Mouse (Mus musculus): ENCODE results near the gene Miga1.
A peak's percentile ranks its signal among the peaks of the same experiment; 100 is the strongest.

The Miga1 gene

DNA sequence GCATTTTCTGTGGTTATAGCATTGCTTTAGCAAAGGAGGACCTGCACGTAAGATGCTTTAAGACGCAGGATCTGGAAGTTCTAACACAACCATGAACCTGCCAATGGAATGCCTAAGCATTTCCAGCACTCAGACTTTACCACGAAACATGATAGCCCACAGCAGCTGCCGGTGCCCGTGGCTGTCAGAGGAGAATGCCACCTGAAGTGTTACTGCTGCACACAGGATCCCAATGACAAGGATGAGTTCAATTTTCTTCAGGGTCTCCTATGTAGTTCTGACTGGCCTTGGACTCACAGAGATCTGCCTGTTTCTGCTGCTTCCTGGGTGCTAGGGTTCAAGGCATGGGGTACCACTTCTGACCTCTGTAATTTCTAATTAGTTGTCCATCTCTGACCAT lies 55.4 kb downstream of the Miga1 start:
- DNase-seq: no peak

DNA sequence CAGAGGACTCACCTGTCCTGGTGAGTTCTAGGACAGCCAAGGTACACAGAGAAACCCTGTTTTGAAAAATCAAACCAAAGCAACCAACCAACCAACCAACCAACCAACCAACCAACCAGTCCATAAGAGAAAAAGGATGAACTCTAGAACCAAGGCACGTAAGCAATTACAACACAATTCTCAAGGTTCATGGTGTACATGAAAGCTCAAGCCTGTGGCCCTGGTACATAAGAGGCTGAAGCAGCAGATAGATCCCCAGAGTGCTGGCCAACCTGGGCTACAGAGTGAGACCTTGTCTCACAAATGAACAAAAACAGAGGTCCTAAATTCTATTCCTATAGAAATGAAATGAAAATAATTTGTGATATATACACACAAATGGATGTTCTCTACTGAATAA lies 55.9 kb downstream of the Miga1 start:
- DNase-seq: no peak

DNA sequence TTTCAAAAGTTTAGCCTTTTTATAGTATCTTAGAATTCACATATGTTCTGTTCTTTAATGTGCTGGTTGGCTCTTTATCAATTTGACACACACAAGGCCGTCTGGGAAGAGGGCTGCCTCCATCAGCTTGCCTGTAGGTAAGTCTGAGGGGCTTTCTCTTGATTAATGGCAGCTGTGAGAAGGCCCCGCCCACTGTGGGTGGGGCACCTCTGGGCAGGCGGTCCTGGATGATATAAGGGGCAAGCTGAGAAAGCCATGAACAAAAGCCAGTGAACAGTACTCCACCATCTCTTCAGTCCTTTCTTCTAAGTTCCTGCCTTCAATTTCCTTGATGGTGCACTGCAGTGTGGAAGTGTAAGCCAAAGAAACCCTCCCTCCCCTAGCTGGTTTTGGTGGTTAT lies 58.1 kb downstream of the Miga1 start:
- DNase-seq: no peak

DNA sequence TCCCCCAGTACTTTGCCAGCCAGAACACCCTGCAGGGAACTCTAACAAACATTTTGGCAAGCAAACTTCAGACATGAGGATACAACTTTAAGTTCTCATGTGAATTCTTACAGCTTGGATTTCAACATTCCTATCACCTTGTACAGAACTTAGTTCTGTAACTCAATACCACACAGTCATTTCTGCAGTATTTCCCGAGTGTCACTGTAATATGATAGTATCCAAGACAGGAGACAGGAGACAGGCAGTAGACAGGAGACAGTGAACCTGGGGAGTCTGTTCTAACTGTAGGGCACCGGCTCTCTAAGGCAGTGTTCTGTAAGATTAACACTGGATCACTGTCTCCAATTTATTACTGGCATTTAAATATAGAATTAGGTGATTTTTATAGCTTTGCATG lies 61.8 kb downstream of the Miga1 start:
- DNase-seq: no peak

- DNase-seq: no peak
Measured at GRCm38 (mm10) chr3:152277912-152278311, 62.3 kb downstream of the Miga1 start.

- DNase-seq: no peak
Measured at GRCm38 (mm10) chr3:152276935-152277334, 63.3 kb downstream of the Miga1 start.

DNA sequence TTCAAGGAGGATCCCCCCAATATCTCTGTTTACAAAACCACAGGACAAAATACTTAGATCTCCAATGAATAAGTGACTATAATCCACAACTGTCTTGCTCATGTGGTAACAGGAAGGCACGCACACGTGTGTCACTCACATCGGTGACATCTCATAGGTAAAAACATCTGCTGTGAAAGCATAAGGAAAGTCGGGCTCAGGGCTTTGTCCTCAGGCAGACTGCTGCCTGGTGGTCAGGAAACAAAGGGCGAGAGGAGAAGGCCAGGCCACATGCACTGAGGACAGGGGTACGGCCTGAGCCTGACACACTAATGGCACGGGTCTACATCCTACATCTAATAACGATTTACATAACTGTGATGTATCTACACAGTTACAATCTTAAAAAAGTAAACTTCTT lies 65.2 kb downstream of the Miga1 start:
- no peak for DNase-seq

DNA sequence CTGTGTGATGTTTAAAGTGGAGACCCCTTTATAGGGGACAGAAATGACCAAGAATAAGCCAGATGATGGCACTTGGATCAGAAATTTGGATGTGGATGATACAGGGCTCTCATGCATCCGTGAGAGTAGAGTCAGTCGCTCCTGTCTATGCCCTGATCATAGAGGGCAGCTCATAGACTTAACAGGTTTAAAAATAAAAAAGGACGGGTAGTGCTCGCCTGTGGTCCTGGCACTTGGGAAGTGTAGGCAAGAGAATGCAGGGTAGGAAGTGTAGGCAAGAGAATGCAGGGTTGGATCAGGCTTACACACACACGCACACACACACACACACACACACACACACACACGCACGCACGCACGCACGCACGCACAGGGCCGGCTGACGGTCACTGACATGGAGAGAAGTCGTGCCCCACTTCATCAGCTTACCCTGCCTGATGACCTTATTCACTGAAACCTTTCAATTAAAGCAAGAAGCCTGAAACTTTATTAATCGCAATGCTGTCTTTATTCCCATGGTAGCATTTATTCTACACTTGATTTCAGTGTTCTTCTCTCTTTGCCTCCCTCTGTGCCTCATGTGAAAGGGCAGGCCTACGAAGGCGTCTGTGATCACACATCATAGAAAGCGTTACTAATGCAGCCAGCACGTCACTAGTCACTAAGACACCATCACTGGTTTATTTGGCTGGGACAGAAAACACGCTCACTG lies 67.1 kb downstream of the Miga1 start:
- DNase-seq: no peak

- no peak for DNase-seq
Measured at GRCm38 (mm10) chr3:152271876-152272275, 68.3 kb downstream of the Miga1 start.

DNA sequence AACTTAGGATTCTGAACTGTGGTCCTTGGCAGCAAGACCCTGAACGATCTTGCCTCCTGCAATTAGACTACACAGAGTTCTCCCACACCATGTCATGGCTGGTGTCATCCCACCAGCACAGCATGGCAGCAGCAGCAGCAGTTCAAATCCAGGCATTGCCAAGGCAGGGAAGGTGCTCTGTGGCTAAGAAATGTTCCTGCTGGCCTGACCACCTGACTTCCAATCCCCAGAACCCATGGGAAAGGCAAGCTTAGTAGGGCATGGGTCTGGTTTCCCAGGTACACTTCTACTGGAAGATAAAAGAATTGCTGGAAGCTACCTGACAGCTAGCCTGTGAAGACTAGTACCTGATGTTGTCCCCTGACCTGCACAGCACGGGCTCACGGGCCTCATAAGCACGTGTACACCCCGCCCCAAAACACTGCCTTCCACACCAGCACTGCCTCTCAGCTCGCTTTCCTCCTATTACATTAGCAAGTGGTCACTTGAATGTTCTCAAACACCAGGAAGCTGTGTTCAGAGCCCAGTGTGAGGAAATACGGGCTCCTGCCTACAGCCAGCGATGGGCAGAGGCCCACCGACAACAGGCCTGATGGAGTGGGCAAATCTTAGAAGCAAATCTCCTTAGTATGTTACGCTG lies 69.0 kb downstream of the Miga1 start:
- peak; percentile 54 to 65 for DNase-seq

DNA sequence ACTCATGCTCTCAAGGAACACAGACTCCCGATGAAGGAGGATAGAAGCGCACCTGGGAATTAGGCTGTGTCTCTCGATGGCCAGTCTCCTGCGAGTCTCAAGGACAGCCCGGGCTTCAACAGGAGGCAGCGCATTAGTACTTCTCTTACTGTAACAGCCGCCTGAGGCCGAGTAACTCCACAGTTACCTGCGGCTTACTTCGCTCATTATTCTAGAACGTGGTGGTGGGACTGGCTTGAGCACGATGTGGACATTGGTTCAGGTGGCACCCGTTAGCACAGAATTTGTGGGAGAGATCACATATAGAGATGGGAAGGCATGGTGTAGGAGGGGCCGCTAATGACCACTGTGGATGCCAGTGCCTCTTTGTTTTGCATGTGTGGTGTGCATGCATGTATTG lies 72.1 kb downstream of the Miga1 start:
- no peak for DNase-seq

GRCm38 (mm10) chr3:152266036-152266421 lies 74.2 kb downstream of the Miga1 start, which contains the start of gene Nexn:
Gene Nexn, minus strand, starts transcription at chr3:152266350.
- no peak for DNase-seq

GRCm38 (mm10) chr3:152265351-152266035 lies 74.7 kb downstream of the Miga1 start:
- peak; percentile 71 to 78 for DNase-seq

DNA sequence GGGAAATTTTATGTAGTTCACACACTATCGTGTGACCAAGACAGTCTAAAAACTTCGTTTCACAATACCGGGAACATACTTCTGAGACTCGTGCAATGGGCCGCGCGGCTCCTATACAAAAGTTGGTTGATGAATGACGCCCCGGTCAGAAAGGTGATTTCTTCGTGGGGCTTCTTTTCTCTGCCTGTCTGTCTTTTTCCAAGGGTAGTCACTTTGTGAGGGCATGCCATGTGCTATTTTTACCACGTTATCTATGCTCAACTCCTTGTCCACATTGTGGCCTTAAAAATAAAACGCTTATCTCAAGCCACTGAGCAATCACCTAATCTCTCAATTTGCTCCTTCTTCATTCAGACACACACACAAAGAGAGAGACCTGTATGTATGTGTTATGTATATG lies 75.4 kb downstream of the Miga1 start:
- no peak for DNase-seq

DNA sequence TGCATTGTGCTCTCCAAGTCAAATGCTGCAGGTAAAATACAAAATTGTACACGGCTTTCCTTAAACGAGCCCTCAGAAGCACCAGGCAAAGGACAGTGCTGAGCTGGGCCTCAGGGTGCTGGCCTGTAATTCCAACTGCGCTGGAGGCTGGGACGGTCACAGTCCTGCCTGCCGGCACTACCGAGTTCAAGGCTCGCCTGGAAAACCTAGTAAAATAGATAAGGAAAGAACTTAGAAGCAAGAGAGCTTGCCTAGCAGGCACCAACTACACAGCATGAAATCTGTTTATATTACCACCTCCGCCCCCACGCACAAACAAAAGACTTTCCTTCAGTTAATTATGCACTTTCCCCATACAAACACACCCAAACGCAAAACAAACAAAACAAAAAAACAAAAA lies 75.8 kb downstream of the Miga1 start:
- no peak for DNase-seq

DNA sequence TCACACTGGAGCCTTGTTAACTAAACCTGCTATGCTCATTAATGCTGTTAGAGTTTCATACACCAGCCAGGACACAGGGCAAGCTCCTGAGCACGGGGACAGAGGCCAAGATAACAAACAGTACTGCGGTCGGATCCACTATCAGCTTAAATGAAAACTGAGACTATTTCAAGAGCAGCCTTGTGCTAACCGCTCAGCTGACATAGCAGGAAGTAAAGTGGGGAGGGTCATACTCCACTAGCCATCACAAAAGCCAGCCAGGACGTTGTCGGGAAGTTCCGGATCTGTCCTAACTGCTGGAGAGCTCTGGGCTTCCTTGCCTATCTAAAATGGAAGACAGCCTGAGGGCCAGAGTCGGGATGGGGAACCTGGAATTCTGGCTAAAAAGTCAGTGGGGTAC lies 78.3 kb downstream of the Miga1 start:
- DNase-seq: peak in 1 of 2 experiments; percentile 17

DNA sequence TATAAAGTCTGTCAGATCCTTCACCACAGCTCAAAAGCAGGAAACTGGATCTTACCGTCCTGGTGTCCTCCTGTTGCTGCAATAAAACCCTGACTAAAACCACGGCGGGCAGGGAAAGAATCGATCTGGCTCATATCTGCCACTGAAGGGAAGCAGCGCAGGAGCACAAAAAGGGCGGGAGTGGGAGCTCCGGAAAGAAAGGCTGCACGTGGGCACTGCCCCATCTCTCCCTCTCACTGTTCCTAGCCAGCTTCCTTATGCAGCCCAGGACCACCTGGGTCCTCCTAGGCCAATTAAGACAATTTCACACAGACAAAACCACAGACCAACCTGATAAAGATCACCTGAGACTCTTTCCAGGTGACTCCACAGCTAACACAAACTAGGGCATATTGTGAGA lies 78.8 kb downstream of the Miga1 start:
- DNase-seq: no peak

DNA sequence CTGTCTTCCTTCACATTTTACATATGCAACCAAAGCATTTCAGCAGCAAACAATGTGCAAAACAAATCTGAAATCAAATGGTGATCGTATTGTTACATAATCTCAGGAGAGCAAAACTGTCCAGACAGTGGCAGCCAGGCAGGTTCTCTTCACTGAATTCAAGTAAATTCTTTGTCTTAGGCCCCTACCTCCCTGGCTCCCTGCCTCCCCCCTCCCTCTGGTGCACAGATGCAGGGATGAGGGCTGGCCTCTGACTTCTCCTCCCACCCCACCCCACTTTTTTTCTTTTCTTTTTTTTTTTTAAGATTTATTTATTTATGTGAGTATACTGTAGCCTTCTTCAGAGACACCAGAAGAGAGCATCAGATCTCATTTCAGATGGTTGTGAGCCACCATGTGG lies 79.8 kb downstream of the Miga1 start:
- no peak for DNase-seq

GRCm38 (mm10) chr3:152259409-152259808 lies 80.8 kb downstream of the Miga1 start:
- DNase-seq: peak; percentile 77 to 80

DNA sequence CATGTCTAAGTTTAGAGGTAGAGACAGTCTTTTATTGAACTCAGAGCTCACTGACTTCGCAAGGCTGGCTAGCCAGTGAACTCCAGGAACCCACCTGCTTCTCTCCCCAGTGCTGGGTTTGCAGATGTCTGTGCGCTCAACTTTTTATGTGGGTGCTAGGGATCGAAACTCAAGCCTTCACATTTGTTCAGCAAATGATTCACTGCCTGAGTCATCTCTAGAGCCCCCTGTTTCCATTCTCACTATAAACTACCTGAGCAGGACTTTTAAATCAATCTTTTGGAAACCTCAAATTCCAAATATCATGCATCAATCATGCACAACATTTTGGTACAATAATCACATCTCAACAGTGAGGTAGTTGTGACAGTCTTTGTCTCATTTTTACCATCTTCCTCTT lies 82.7 kb downstream of the Miga1 start:
- no peak for DNase-seq

GRCm38 (mm10) chr3:152250487-152250886 lies 89.7 kb downstream of the Miga1 start:
- no peak for DNase-seq

- no peak for DNase-seq
Measured at GRCm38 (mm10) chr3:152247708-152248107, 92.5 kb downstream of the Miga1 start.

DNA sequence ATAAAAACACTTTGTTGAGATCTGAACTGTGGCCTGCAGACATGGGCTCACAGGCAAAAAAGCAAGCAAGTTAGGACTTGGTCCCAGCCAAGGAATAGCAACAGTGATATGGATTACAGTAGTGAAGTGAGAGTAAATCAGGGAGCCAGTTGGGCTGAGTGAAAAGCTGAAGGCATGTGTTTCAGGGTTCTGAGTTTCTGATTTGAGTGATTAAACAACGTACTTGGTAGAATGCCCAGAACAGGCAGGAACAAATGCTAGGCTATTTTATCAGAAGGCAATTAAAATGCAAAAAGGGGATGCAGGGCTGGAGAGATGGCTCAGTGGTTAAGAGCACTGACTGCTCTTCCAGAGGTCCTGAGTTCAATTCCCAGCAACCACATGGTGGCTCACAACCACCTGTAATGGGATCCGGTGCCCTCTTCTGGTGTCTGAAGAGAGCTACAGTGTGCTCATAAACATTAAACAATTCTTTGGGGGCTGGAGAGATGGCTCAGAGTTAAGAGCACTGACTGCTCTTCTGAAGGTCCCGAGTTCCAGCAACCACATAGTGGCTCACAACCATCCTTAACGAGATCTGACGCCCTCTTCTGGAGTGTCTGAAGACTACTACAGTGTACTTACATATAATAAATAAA lies 94.8 kb downstream of the Miga1 start:
- DNase-seq: no peak

- DNase-seq: no peak
Measured at GRCm38 (mm10) chr3:152243304-152243703, 96.9 kb downstream of the Miga1 start.

Data from lung, adult 18-20 months (tissue).